Mouse (Mus musculus): Measurements from ENCODE around the gene Orm1. TPM values are rescaled to one million over a fixed set of nuclear protein-coding genes. Genes with fewer than 3 reads are reported as not detected.

Orm1 gene
- polyA plus RNA-seq, 1 experiment from 2014 or later: 5.7 TPM

GRCm38 (mm10) chr4:63388029-63388428 is 43.7 kb downstream of the Orm1 start:
- TF ChIP-seq CTCF (IDR thresholded peaks at IDR 0.05): no peak
- peaks cover 5% of the 10 kb centered on the region; the same call in 1 of the 2 replicates for H3K4me1 ChIP-seq (ENCODE audit: insufficient read depth, low read depth, low read length)
- H3K27me3 ChIP-seq (replicated peaks; ENCODE audit: insufficient read depth, low read length): no peaks in the 10 kb centered on the region
- ATAC-seq (no peak), DNase-seq (ENCODE audit: low spot score) (no peak)
- no peak overlapping the region for H3K9ac ChIP-seq (replicated peaks; ENCODE audit: low read depth)
- no peak overlapping the region for H3K27ac ChIP-seq (ENCODE audit: low read length)
- peaks cover 6% of the 10 kb centered on the region; the same call in 1 of the 2 replicates for H3K36me3 ChIP-seq (ENCODE audit: insufficient read depth, low read length)
- no peak overlapping the region for H3K4me2 ChIP-seq (replicated peaks; ENCODE audit: low read depth, low read length)
- 86% methylated on average over 6 of the region's 6 CpGs for WGBS
- H3K9me3 ChIP-seq (ENCODE audit: low read length): no peaks in the 10 kb centered on the region
- H3K4me3 ChIP-seq (ENCODE audit: low read depth, low read length): no peak overlapping the region

GRCm38 (mm10) chr4:63389121-63389886 is 44.9 kb downstream of the Orm1 start:
- H3K4me3 ChIP-seq (ENCODE audit: low read depth, low read length): no peak overlapping the region
- H3K9ac ChIP-seq (replicated peaks; ENCODE audit: low read depth): no peak overlapping the region
- no peaks in the 10 kb centered on the region for H3K27me3 ChIP-seq (replicated peaks; ENCODE audit: insufficient read depth, low read length)
- no peak for TF ChIP-seq CTCF (IDR thresholded peaks at IDR 0.05)
- TF ChIP-seq EP300 (IDR thresholded peaks at IDR 0.05): no peak
- WGBS: 72% methylated on average over 8 of the region's 8 CpGs
- no peak overlapping the region for H3K27ac ChIP-seq (ENCODE audit: low read length)
- no peak for ATAC-seq
- no peaks in the 10 kb centered on the region for H3K9me3 ChIP-seq (ENCODE audit: low read length)
- peaks cover 3% of the 10 kb centered on the region for H3K36me3 ChIP-seq (ENCODE audit: insufficient read depth, low read length)
- no peak for DNase-seq (ENCODE audit: low spot score)
- peaks cover 5% of the 10 kb centered on the region; the same call in 1 of the 2 replicates for H3K4me1 ChIP-seq (ENCODE audit: insufficient read depth, low read depth, low read length)
- H3K4me2 ChIP-seq (replicated peaks; ENCODE audit: low read depth, low read length): no peak overlapping the region

GRCm38 (mm10) chr4:63389887-63390528 is 45.6 kb downstream of the Orm1 start:
- no peak for DNase-seq (ENCODE audit: low spot score)
- H3K4me3 ChIP-seq (ENCODE audit: low read depth, low read length): no peak overlapping the region
- TF ChIP-seq CTCF (IDR thresholded peaks at IDR 0.05) (no peak), EP300 (IDR thresholded peaks at IDR 0.05) (no peak)
- H3K4me2 ChIP-seq (replicated peaks; ENCODE audit: low read depth, low read length): no peak overlapping the region
- H3K9me3 ChIP-seq (ENCODE audit: low read length): no peaks in the 10 kb centered on the region
- H3K9ac ChIP-seq (replicated peaks; ENCODE audit: low read depth): no peak overlapping the region
- H3K27me3 ChIP-seq (replicated peaks; ENCODE audit: insufficient read depth, low read length): no peaks in the 10 kb centered on the region
- WGBS: 73% methylated on average over 11 of the region's 11 CpGs
- no peak overlapping the region for H3K27ac ChIP-seq (ENCODE audit: low read length)
- H3K36me3 ChIP-seq (ENCODE audit: insufficient read depth, low read length): peaks cover 5% of the 10 kb centered on the region
- ATAC-seq: no peak
- peaks cover 5% of the 10 kb centered on the region; the same call in 1 of the 2 replicates for H3K4me1 ChIP-seq (ENCODE audit: insufficient read depth, low read depth, low read length)

GRCm38 (mm10) chr4:63391322-63391721 is 47.0 kb downstream of the Orm1 start:
- WGBS: 54% methylated on average over 6 of the region's 6 CpGs
- Histone ChIP-seq H3K4me1 (ENCODE audit: insufficient read depth, low read depth, low read length) (peaks cover 5% of the 10 kb centered on the region; the same call in 1 of the 2 replicates), H3K27ac (ENCODE audit: low read length) (peak overlapping the region; percentile 54; the same call in 1 of the 2 replicates), H3K4me2 (replicated peaks; ENCODE audit: low read depth, low read length) (no peak overlapping the region), H3K36me3 (ENCODE audit: insufficient read depth, low read length) (peaks cover 8% of the 10 kb centered on the region), H3K9me3 (ENCODE audit: low read length) (no peaks in the 10 kb centered on the region), H3K27me3 (replicated peaks; ENCODE audit: insufficient read depth, low read length) (no peaks in the 10 kb centered on the region), H3K4me3 (ENCODE audit: low read depth, low read length) (no peak overlapping the region), H3K9ac (replicated peaks; ENCODE audit: low read depth) (no peak overlapping the region)
- TF ChIP-seq CTCF (IDR thresholded peaks at IDR 0.05) (no peak), EP300 (IDR thresholded peaks at IDR 0.05) (no peak)
- DNase-seq (ENCODE audit: low spot score) (peak; percentile 58), ATAC-seq (peak; percentile 56)

Other genes starting within 250 kb of the Orm1 start
- 0.11 and 0.33 TPM in 2 replicates for gene Ambp, start 189.8 kb upstream of the Orm1 start, polyA plus RNA-seq (2015; fragmentation: Nextera tagmentation; extraction: Ambion mirVana)
- not detected in 2 replicates for gene Kif12, start 172.4 kb upstream of the Orm1 start, polyA plus RNA-seq (2015; fragmentation: Nextera tagmentation; extraction: Ambion mirVana)
- gene Col27a1, start 130.6 kb upstream of the Orm1 start, polyA plus RNA-seq (2015; fragmentation: Nextera tagmentation; extraction: Ambion mirVana): 7.2 and 9.1 TPM in 2 replicates
- gene Orm3, start 11.6 kb downstream of the Orm1 start, polyA plus RNA-seq (2015; fragmentation: Nextera tagmentation; extraction: Ambion mirVana): 0.21 TPM in 1 of 2 replicates, not detected in the other
- gene Orm2, start 17.9 kb downstream of the Orm1 start, polyA plus RNA-seq (2015; fragmentation: Nextera tagmentation; extraction: Ambion mirVana): 0.21 and 0.46 TPM in 2 replicates
- 5.7 and 6.4 TPM in 2 replicates for gene Akna, start 58.8 kb downstream of the Orm1 start, polyA plus RNA-seq (2015; fragmentation: Nextera tagmentation; extraction: Ambion mirVana)
- gene Whrn, start 151.4 kb downstream of the Orm1 start, polyA plus RNA-seq (2015; fragmentation: Nextera tagmentation; extraction: Ambion mirVana): 1.7 and 1.9 TPM in 2 replicates
- gene Atp6v1g1, start 200.2 kb downstream of the Orm1 start, polyA plus RNA-seq (2015; fragmentation: Nextera tagmentation; extraction: Ambion mirVana): 364 and 369 TPM in 2 replicates
- gene Tmem268, start 214.2 kb downstream of the Orm1 start, polyA plus RNA-seq (2015; fragmentation: Nextera tagmentation; extraction: Ambion mirVana): 10.9 and 11.6 TPM in 2 replicates